Mouse (Mus musculus) embryonic facial prominence, embryonic 11.5 days (tissue): ENCODE measurements around the gene Ephb1. TPM values are rescaled to one million over a fixed set of nuclear protein-coding genes. Genes with fewer than 3 reads are reported as not detected.

ENCODE experiments used
- ATAC-seq: fragments of 200-750 bp; cut with Nextera tagmentation; replicated peaks from 2 replicates; pipeline ENCODE4 v1.8.0; 2017; ENCODE audit warnings: low read depth; ENCODE audit not compliant: insufficient number of reproducible peaks, low FRiP score, low TSS enrichment
- DNase-seq: peaks from one replicate; pipeline ENCODE4 v3.0.0-alpha.2; 2015; ENCODE audit warnings: low spot score
- H3K27ac ChIP-seq: fragments of 300-500 bp; sonication (generic); replicated peaks from 2 replicates; pipeline ENCODE4 v1.5.1; 2014; ENCODE audit warnings: mild to moderate bottlenecking, low read depth, low read length, control low read depth
- H3K27me3 ChIP-seq: fragments of 300-500 bp; sonication (generic); 2 replicates; pipeline ENCODE4 v1.6.1; 2014; ENCODE audit warnings: mild to moderate bottlenecking, low read length, moderate library complexity, mixed read lengths; ENCODE audit not compliant: control insufficient read depth, insufficient read depth
- H3K36me3 ChIP-seq: fragments of 300-500 bp; sonication (generic); replicated peaks from 2 replicates; pipeline ENCODE4 v1.6.1; 2014; ENCODE audit warnings: low read depth, mild to moderate bottlenecking, low read length, moderate library complexity, mixed read lengths; ENCODE audit not compliant: control insufficient read depth, insufficient read depth
- H3K4me1 ChIP-seq: fragments of 300-500 bp; sonication (generic); 2 replicates; pipeline ENCODE4 v1.6.1; 2014; ENCODE audit warnings: low read length, mixed read lengths; ENCODE audit not compliant: control insufficient read depth, insufficient read depth
- H3K4me2 ChIP-seq: fragments of 300-500 bp; sonication (generic); 2 replicates; pipeline ENCODE4 v1.6.1; 2014; ENCODE audit warnings: low read depth, mild to moderate bottlenecking, control low read depth, low read length, moderate library complexity
- H3K4me3 ChIP-seq: fragments of 300-500 bp; sonication (generic); 2 replicates; pipeline ENCODE4 v1.5.1; 2014; ENCODE audit warnings: low read depth, low read length, control low read depth
- H3K9ac ChIP-seq: fragments of 300-500 bp; sonication (generic); replicated peaks from 2 replicates; pipeline ENCODE4 v1.6.1; 2014; ENCODE audit warnings: mild to moderate bottlenecking, control low read depth, low read length
- H3K9me3 ChIP-seq: fragments of 300-500 bp; sonication (generic); replicated peaks from 2 replicates; pipeline ENCODE4 v1.6.1; 2016; ENCODE audit warnings: mild to moderate bottlenecking, low read length, inconsistent platforms, mixed read lengths; ENCODE audit not compliant: control insufficient read depth
- WGBS: fragments of 180-500 bp; shearing (Covaris S2); extraction: QIAGEN DNeasy Blood & Tissue Kit; methylation state at CpG from one replicate; pipeline ENCODE4 v1.1.7; 2014; 5-methylcytosine and 5-hydroxymethylcytosine counted together
- polyA plus RNA-seq: library from polyadenylated mRNA; unstranded; fragments of >200 nt; fragmentation: Nextera tagmentation; extraction: Ambion mirVana; gene quantifications from 2 replicates; pipeline ENCODE4 v1.2.1, GENCODE M21; 2014

Gene Ephb1
- polyA plus RNA-seq, 1 experiment from 2014 or later = 6.6 TPM

- H3K4me1 ChIP-seq = no peaks in the 10 kb centered on the region
- WGBS = 97% methylated on average over 2 of the region's 2 CpGs
- no peak for ATAC-seq
Measured at GRCm38 (mm10) chr9:102079151-102079550, 275.3 kb downstream of the Ephb1 start.

DNA sequence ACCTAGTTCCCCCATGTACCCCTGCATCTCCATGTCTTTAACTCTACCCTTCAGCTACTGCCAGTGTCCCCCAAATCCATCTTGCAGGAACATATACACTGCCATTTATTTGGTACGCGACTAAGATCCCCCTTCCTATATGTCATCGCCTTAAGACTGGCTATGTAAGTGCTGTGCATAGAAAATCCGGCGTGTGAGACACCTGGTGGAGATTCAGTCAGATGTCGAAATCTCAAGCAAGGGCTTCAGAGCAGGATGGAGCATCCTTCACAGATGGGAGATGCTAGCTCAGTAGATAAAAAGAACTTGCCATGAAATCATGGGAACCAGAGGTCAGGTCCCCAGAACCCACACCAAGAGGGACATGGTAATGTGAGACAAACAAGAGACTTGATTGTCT lies 276.3 kb downstream of the Ephb1 start:
- no peak overlapping the region for H3K27ac ChIP-seq
- no peak overlapping the region for H3K9ac ChIP-seq
- no peaks in the 10 kb centered on the region for H3K4me1 ChIP-seq
- no peak overlapping the region for H3K4me3 ChIP-seq
- H3K9me3 ChIP-seq = no peaks in the 10 kb centered on the region
- 90% methylated on average over 6 of the region's 6 CpGs for WGBS
- H3K27me3 ChIP-seq = no peaks in the 10 kb centered on the region
- H3K4me2 ChIP-seq = no peak overlapping the region
- no peaks in the 10 kb centered on the region for H3K36me3 ChIP-seq
- ATAC-seq = no peak
- no peak for DNase-seq

More at GRCm38 (mm10) chr9:102079151-102079550, 275.3 kb downstream of the Ephb1 start:
- Histone ChIP-seq H3K4me2 (no peak overlapping the region), H3K27ac (no peak overlapping the region), H3K27me3 (no peaks in the 10 kb centered on the region), H3K9ac (no peak overlapping the region), H3K36me3 (no peaks in the 10 kb centered on the region), H3K4me3 (no peak overlapping the region), H3K9me3 (no peaks in the 10 kb centered on the region)
- no peak for DNase-seq

DNA sequence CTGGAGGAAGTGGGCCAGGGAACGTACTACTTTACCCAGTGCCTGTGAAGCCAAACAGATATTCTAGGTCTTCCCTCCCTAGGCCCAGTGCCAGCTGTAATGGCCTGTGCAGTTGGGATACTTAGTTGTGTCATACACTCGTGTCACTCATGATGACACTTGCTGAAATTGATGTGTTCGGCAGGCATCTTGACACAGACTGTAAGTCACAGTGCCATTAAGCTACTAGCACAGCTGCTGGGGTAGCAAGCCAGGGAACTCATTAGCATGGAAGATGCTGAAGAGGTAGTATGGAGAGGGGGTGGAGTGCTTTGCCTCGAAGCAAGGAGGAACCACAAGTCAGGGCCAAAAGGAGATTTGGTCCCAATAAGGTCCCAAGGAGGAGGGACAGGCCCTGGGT lies 279.0 kb downstream of the Ephb1 start:
- H3K4me2 ChIP-seq = no peak overlapping the region
- no peak overlapping the region for H3K4me3 ChIP-seq
- H3K9ac ChIP-seq = no peak overlapping the region
- H3K27ac ChIP-seq = no peak overlapping the region
- H3K27me3 ChIP-seq = no peaks in the 10 kb centered on the region
- H3K9me3 ChIP-seq = no peaks in the 10 kb centered on the region
- H3K36me3 ChIP-seq = no peaks in the 10 kb centered on the region
- WGBS = 71% methylated on average over 4 of the region's 4 CpGs
- ATAC-seq (no peak), DNase-seq (no peak)
- no peaks in the 10 kb centered on the region for H3K4me1 ChIP-seq

GRCm38 (mm10) chr9:102073404-102073803 lies 281.1 kb downstream of the Ephb1 start:
- Histone ChIP-seq H3K9me3 (no peaks in the 10 kb centered on the region), H3K27ac (no peak overlapping the region), H3K9ac (no peak overlapping the region), H3K27me3 (no peaks in the 10 kb centered on the region), H3K36me3 (no peaks in the 10 kb centered on the region), H3K4me3 (no peak overlapping the region), H3K4me1 (no peaks in the 10 kb centered on the region), H3K4me2 (no peak overlapping the region)
- ATAC-seq = no peak
- no peak for DNase-seq
- 90% methylated on average over 5 of the region's 5 CpGs for WGBS

- Histone ChIP-seq H3K36me3 (no peaks in the 10 kb centered on the region), H3K4me1 (no peaks in the 10 kb centered on the region), H3K4me2 (no peak overlapping the region), H3K9me3 (no peaks in the 10 kb centered on the region), H3K27me3 (no peaks in the 10 kb centered on the region), H3K9ac (no peak overlapping the region), H3K27ac (no peak overlapping the region), H3K4me3 (no peak overlapping the region)
- 62% methylated on average over 3 of the region's 3 CpGs for WGBS
- no peak for ATAC-seq
- DNase-seq = no peak
Measured at GRCm38 (mm10) chr9:102069151-102069882, 285.2 kb downstream of the Ephb1 start.

- WGBS = 76% methylated on average over 10 of the region's 10 CpGs
- H3K36me3 ChIP-seq = no peaks in the 10 kb centered on the region
- ATAC-seq = no peak
Measured at GRCm38 (mm10) chr9:102066601-102067000, 287.9 kb downstream of the Ephb1 start.

GRCm38 (mm10) chr9:102045886-102046285 lies 308.6 kb downstream of the Ephb1 start:
- no peak for ATAC-seq

More at GRCm38 (mm10) chr9:102066601-102067000, 287.9 kb downstream of the Ephb1 start:
- Histone ChIP-seq H3K4me3 (no peak overlapping the region), H3K27ac (no peak overlapping the region), H3K4me1 (no peaks in the 10 kb centered on the region), H3K27me3 (no peaks in the 10 kb centered on the region), H3K4me2 (no peak overlapping the region), H3K9ac (no peak overlapping the region), H3K9me3 (no peaks in the 10 kb centered on the region)
- peak; percentile 83 for DNase-seq

GRCm38 (mm10) chr9:102045111-102045861 lies 309.2 kb downstream of the Ephb1 start:
- Histone ChIP-seq H3K4me3 (no peak overlapping the region), H3K36me3 (no peaks in the 10 kb centered on the region), H3K9me3 (no peaks in the 10 kb centered on the region), H3K9ac (no peak overlapping the region), H3K27ac (no peak overlapping the region), H3K4me2 (no peak overlapping the region), H3K27me3 (no peaks in the 10 kb centered on the region), H3K4me1 (no peaks in the 10 kb centered on the region)
- no peak for ATAC-seq
- 40% methylated on average over 8 of the region's 8 CpGs for WGBS
- DNase-seq = no peak

More at GRCm38 (mm10) chr9:102045886-102046285, 308.6 kb downstream of the Ephb1 start:
- Histone ChIP-seq H3K27me3 (no peaks in the 10 kb centered on the region), H3K36me3 (no peaks in the 10 kb centered on the region), H3K4me2 (no peak overlapping the region), H3K27ac (no peak overlapping the region), H3K9ac (no peak overlapping the region), H3K4me3 (no peak overlapping the region), H3K9me3 (no peaks in the 10 kb centered on the region), H3K4me1 (no peaks in the 10 kb centered on the region)
- 29% methylated on average over 2 of the region's 2 CpGs for WGBS
- no peak for DNase-seq
